Mouse (Mus musculus): Measurements from ENCODE around the gene Gata3. TPM values are rescaled to one million over a fixed set of nuclear protein-coding genes. Genes with fewer than 3 reads are reported as not detected.

Gata3 gene
- polyA plus RNA-seq, 1 experiment from 2014 or later: 15.7 TPM

DNA sequence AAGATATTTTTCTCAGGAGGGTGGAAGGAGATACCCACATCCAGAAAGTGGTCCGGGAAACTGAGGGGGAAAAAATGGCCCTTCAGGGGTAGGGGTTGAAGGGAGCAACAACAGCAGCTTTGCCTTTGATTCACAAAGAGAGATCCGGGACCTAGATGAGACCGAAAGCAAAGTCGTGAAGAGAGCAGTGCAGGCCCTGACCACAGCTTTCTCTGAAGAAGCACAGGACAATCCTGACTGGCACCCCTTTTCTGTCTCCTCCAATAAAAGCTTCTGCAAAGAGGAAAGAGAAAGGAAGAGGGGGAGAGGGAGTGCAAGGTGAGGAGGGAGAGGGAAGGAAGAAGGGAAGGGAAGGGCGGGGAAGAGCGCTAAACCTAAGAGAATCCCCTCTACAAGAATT lies 18.0 kb downstream of the Gata3 start:
- no peaks in the 10 kb centered on the region; the same call in 1 of the 2 replicates for H3K36me3 ChIP-seq (ENCODE audit: control insufficient read depth, insufficient read depth, low read length)
- H3K4me2 ChIP-seq (ENCODE audit: low read depth, low read length): peak overlapping the region; percentile 44; the same call in 1 of the 2 replicates
- H3K9me3 ChIP-seq (ENCODE audit: control insufficient read depth, low read length): no peaks in the 10 kb centered on the region
- H3K9ac ChIP-seq (ENCODE audit: low read depth, low read length): 0 out of 2 replicates have a peak overlapping the region, but pooled peaks have one; percentile 45
- peaks cover 46% of the 10 kb centered on the region for H3K27me3 ChIP-seq (replicated peaks; ENCODE audit: control insufficient read depth, insufficient read depth, low read length)
- 0 out of 2 replicates have a peak overlapping the region, but pooled peaks have one; percentile 48 for H3K4me3 ChIP-seq (ENCODE audit: low read depth, low read length)
- no peak overlapping the region for H3K27ac ChIP-seq (replicated peaks; ENCODE audit: low read depth, low read length)
- WGBS: 32% methylated on average over 6 of the region's 6 CpGs
- H3K4me1 ChIP-seq (ENCODE audit: control insufficient read depth, insufficient read depth, low read length): 0 out of 2 replicates have a peak, but pooled peaks cover under 1% of the 10 kb centered on the region
- DNase-seq (ENCODE audit: low spot score) (no peak), ATAC-seq (ENCODE audit: low read depth) (no peak)

DNA sequence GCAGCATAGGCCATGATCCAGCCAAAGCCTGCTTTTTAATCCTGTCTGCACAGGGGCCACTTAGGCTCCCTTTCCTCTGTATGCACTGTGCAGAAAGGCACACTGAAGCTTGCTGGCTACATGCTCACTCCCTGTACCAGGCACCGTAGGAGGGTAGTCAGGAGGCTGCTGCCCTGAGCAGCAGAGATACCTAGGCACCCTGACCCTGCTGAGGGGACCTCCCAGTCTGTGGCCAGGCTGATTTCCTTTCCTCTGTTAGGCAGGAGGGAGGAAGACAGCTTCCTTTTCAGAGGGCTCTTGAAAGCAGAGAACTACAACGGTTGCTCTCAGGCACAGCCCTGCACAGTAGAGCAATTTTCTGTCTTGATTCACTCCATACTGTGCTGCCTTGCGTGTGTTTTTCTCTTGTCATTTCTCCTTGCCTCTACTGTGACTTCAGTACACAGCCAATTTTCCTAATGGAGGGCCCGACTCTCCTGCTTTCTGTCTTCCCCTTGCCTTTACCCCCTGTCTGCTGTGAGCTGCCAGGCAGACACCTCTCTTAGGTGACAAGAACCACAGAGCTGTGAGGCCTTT lies 18.6 kb downstream of the Gata3 start:
- Histone ChIP-seq H3K4me1 (ENCODE audit: control insufficient read depth, insufficient read depth, low read length) (no peaks in the 10 kb centered on the region), H3K4me2 (ENCODE audit: low read depth, low read length) (peak overlapping the region; percentile 24; the same call in 1 of the 2 replicates), H3K9me3 (ENCODE audit: control insufficient read depth, low read length) (no peaks in the 10 kb centered on the region), H3K4me3 (ENCODE audit: low read depth, low read length) (no peak overlapping the region), H3K36me3 (ENCODE audit: control insufficient read depth, insufficient read depth, low read length) (no peaks in the 10 kb centered on the region; the same call in 1 of the 2 replicates), H3K27ac (replicated peaks; ENCODE audit: low read depth, low read length) (no peak overlapping the region), H3K27me3 (replicated peaks; ENCODE audit: control insufficient read depth, insufficient read depth, low read length) (peaks cover 41% of the 10 kb centered on the region), H3K9ac (ENCODE audit: low read depth, low read length) (0 out of 2 replicates have a peak overlapping the region, but pooled peaks have one; percentile 45)
- 24% methylated on average over 4 of the region's 4 CpGs for WGBS
- DNase-seq (ENCODE audit: low spot score) (no peak), ATAC-seq (ENCODE audit: low read depth) (0 out of 2 replicates have a peak, but pooled peaks have one; percentile 20)

DNA sequence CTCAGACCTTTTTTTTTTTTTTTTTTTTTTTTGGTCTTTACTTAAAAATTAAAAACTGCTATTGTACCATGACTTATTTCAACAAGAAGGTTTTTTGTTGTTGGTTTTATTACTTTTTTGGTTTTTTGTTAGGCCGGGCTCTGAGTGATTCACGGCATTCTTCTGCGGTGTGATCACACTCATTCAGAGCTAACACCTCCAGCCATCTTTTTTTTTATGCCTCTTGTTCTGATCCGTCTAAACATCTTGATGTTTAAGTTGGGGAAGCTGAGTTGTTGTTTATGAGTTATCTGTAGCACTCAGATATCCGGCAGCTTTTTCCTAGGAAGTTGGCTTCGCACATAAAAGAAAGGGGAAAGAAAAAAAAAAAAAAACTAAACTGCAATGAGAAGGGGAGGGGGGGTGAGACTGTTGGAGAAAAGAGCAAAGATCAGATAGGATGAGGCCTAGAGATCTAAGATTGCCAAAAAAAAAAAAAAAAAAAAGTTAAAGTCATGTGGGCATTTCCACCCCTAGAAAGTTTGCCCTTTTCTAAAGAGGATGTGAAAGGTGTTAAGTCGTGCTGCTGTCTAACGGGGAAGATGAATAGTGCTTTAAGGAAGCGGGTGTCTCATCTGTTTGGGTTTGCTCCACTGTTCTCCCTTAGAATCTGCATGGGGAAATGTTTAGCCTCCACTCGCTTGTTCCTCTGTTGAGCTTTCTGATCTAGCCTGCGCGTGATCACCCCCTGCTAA lies 22.6 kb downstream of the Gata3 start:
- H3K4me3 ChIP-seq (ENCODE audit: low read depth, low read length): no peak overlapping the region
- 72% methylated on average over 12 of the region's 12 CpGs for WGBS

DNA sequence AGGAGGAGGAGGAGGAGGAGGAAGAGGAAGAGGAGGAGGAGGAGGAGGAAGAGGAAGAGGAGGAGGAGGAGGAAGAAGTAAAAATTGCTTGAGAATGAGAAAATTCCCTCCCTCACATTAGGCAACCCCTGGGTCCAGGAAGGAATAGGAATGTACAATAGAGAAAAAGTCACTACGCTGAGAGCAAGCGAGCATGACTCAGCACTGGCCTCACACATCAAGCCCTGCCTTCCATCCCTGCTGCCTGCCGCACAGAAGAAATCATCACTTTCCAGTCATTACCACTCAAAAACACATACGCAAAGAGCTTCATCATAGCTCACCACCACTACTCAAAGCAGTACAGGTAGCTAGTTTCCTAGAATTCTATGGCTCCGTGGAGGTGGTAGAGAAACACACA lies 29.1 kb downstream of the Gata3 start:
- Histone ChIP-seq H3K4me2 (ENCODE audit: low read depth, low read length) (no peak overlapping the region), H3K9me3 (ENCODE audit: control insufficient read depth, low read length) (no peaks in the 10 kb centered on the region), H3K4me1 (ENCODE audit: control insufficient read depth, insufficient read depth, low read length) (no peaks in the 10 kb centered on the region), H3K27ac (replicated peaks; ENCODE audit: low read depth, low read length) (no peak overlapping the region), H3K36me3 (ENCODE audit: control insufficient read depth, insufficient read depth, low read length) (no peaks in the 10 kb centered on the region), H3K4me3 (ENCODE audit: low read depth, low read length) (no peak overlapping the region), H3K9ac (ENCODE audit: low read depth, low read length) (no peak overlapping the region), H3K27me3 (replicated peaks; ENCODE audit: control insufficient read depth, insufficient read depth, low read length) (no peaks in the 10 kb centered on the region)
- ATAC-seq (ENCODE audit: low read depth) (no peak), DNase-seq (ENCODE audit: low spot score) (no peak)
- 88% methylated on average over 4 of the region's 5 CpGs for WGBS

More for the DNA sequence above, 22.6 kb downstream of the Gata3 start:
- Histone ChIP-seq H3K36me3 (ENCODE audit: control insufficient read depth, insufficient read depth, low read length) (no peaks in the 10 kb centered on the region; the same call in 1 of the 2 replicates), H3K27ac (replicated peaks; ENCODE audit: low read depth, low read length) (no peak overlapping the region), H3K4me2 (ENCODE audit: low read depth, low read length) (no peak overlapping the region), H3K9ac (ENCODE audit: low read depth, low read length) (no peak overlapping the region), H3K27me3 (replicated peaks; ENCODE audit: control insufficient read depth, insufficient read depth, low read length) (peaks cover 3% of the 10 kb centered on the region; the same call in 1 of the 2 replicates), H3K4me1 (ENCODE audit: control insufficient read depth, insufficient read depth, low read length) (no peaks in the 10 kb centered on the region), H3K9me3 (ENCODE audit: control insufficient read depth, low read length) (no peaks in the 10 kb centered on the region)
- DNase-seq (ENCODE audit: low spot score) (no peak), ATAC-seq (ENCODE audit: low read depth) (no peak)

DNA sequence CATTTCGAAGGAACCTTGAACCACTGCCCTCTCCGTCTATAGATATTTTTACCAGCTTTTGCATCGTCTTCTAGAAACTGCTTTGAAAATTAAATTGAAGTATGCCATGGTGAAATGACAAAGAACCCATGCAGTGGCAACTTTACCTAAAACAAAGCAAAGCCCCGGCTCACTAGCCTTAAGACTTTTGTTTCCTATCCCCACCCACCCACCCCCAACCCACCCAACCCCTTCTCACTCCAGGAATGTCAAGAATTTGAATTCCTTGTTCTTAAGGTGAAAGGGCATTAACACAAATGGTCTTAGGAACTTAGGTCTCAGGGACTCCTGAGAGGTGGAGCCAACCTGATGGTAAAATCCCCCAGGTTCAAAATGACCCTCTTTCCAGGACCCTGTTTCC lies 34.0 kb downstream of the Gata3 start:
- no peak for DNase-seq (ENCODE audit: low spot score)
- WGBS: 59% methylated on average over 3 of the region's 4 CpGs
- no peaks in the 10 kb centered on the region for H3K36me3 ChIP-seq (ENCODE audit: control insufficient read depth, insufficient read depth, low read length)
- no peaks in the 10 kb centered on the region for H3K4me1 ChIP-seq (ENCODE audit: control insufficient read depth, insufficient read depth, low read length)
- ATAC-seq (ENCODE audit: low read depth): no peak
- H3K4me3 ChIP-seq (ENCODE audit: low read depth, low read length): no peak overlapping the region
- no peak overlapping the region for H3K27ac ChIP-seq (replicated peaks; ENCODE audit: low read depth, low read length)
- H3K27me3 ChIP-seq (replicated peaks; ENCODE audit: control insufficient read depth, insufficient read depth, low read length): no peaks in the 10 kb centered on the region
- no peak overlapping the region for H3K9ac ChIP-seq (ENCODE audit: low read depth, low read length)
- no peaks in the 10 kb centered on the region for H3K9me3 ChIP-seq (ENCODE audit: control insufficient read depth, low read length)
- no peak overlapping the region for H3K4me2 ChIP-seq (ENCODE audit: low read depth, low read length)

DNA sequence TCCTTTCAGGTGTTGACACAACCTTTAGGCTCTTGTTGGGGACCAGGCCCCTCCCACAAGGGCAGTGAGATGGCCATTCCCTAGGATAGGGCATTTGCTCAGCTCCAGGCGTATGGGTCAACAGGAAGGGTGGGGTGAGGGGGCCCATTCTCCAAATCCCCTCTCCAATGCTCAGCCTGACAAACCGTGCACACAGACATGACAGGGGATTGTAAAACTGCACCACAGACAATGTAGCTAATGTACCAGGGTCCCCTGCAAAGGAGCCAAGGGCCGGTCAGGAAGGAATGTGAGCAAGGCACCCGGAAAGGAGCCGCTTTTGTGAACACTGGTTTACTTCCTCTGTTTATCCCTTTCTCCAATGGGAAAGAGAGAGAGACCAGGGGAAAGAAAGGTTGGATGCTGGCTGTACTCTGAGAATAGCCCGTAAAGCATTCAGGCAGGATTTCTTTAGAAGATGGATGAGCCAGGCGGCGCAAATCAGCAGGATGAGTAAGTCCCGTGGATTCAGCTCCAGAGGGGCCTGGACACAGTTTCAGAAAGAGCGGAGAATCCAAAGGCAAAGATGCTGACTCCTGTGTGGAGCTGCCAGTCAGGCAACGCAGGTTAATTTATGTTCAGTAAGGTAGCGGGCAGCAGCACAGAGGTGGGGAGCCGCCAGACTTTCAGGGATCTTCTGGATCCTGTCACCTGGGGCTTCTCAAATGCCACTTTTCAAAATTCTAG lies 36.8 kb downstream of the Gata3 start:
- Histone ChIP-seq H3K9me3 (ENCODE audit: control insufficient read depth, low read length) (no peaks in the 10 kb centered on the region), H3K4me2 (ENCODE audit: low read depth, low read length) (no peak overlapping the region), H3K4me1 (ENCODE audit: control insufficient read depth, insufficient read depth, low read length) (no peaks in the 10 kb centered on the region), H3K9ac (ENCODE audit: low read depth, low read length) (no peak overlapping the region), H3K4me3 (ENCODE audit: low read depth, low read length) (no peak overlapping the region), H3K27me3 (replicated peaks; ENCODE audit: control insufficient read depth, insufficient read depth, low read length) (no peaks in the 10 kb centered on the region), H3K36me3 (ENCODE audit: control insufficient read depth, insufficient read depth, low read length) (no peaks in the 10 kb centered on the region), H3K27ac (replicated peaks; ENCODE audit: low read depth, low read length) (no peak overlapping the region)
- no peak for ATAC-seq (ENCODE audit: low read depth)
- DNase-seq (ENCODE audit: low spot score): no peak
- WGBS: 53% methylated on average over 13 of the region's 13 CpGs

DNA sequence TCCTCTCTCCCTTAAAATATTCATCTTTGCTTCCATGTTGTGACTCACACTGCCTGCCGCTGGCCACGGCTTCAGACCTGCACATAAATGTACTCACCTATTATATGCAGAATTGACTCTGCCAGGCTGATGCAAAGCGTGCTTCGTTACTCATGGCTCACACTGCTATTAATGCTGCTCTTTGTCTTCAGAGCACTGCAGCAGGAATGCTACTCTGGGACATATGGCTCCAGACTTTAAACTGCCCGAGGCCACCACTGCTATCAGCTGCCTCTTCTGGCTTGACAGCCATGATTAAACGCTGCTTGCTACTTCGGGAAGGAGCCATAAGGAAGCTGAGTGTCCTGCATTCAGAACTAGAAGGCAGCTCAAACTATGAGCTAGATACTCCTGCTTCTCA lies 54.6 kb downstream of the Gata3 start:
- no peak overlapping the region for H3K4me3 ChIP-seq (ENCODE audit: low read depth, low read length)

DNA sequence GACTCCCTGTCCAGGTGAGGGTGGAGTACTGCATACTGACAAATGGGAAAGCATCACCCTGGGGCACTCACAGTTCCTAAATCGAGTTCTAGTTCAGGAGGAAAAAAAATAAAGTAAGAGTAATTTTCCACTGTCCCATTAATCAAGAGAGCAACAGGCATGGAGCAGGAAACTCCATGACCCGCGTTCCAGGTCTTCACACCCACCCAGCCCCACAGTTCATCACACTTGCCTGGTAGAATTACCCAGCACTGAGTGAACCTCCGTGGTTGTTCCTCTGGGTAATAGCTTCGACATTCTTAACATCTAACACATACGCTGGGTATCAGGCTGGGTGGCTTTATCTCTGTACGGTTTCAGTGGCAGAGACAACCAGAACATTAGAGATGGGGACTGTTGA lies 56.1 kb downstream of the Gata3 start:
- no peak overlapping the region for H3K4me3 ChIP-seq (ENCODE audit: low read depth, low read length)
- no peaks in the 10 kb centered on the region for H3K4me1 ChIP-seq (ENCODE audit: control insufficient read depth, insufficient read depth, low read length)
- no peaks in the 10 kb centered on the region for H3K27me3 ChIP-seq (replicated peaks; ENCODE audit: control insufficient read depth, insufficient read depth, low read length)
- ATAC-seq (ENCODE audit: low read depth): no peak
- no peaks in the 10 kb centered on the region for H3K9me3 ChIP-seq (ENCODE audit: control insufficient read depth, low read length)
- no peak overlapping the region for H3K27ac ChIP-seq (replicated peaks; ENCODE audit: low read depth, low read length)
- no peak overlapping the region for H3K9ac ChIP-seq (ENCODE audit: low read depth, low read length)
- no peak for DNase-seq (ENCODE audit: low spot score)
- WGBS: 84% methylated on average over 7 of the region's 7 CpGs
- no peak overlapping the region for H3K4me2 ChIP-seq (ENCODE audit: low read depth, low read length)
- H3K36me3 ChIP-seq (ENCODE audit: control insufficient read depth, insufficient read depth, low read length): no peaks in the 10 kb centered on the region

More for the DNA sequence above, 54.6 kb downstream of the Gata3 start:
- Histone ChIP-seq H3K4me1 (ENCODE audit: control insufficient read depth, insufficient read depth, low read length) (no peaks in the 10 kb centered on the region), H3K36me3 (ENCODE audit: control insufficient read depth, insufficient read depth, low read length) (no peaks in the 10 kb centered on the region), H3K9ac (ENCODE audit: low read depth, low read length) (no peak overlapping the region), H3K27ac (replicated peaks; ENCODE audit: low read depth, low read length) (no peak overlapping the region), H3K4me2 (ENCODE audit: low read depth, low read length) (no peak overlapping the region), H3K9me3 (ENCODE audit: control insufficient read depth, low read length) (no peaks in the 10 kb centered on the region), H3K27me3 (replicated peaks; ENCODE audit: control insufficient read depth, insufficient read depth, low read length) (no peaks in the 10 kb centered on the region)
- 41% methylated on average over 7 of the region's 7 CpGs for WGBS
- ATAC-seq (ENCODE audit: low read depth): no peak
- no peak for DNase-seq (ENCODE audit: low spot score)

All from embryonic facial prominence, embryonic 14.5 days (tissue).